Mouse (Mus musculus): ENCODE results near the gene Tsen2. TPM values are rescaled to one million over a fixed set of nuclear protein-coding genes. Genes with fewer than 3 reads are reported as not detected.

The Tsen2 gene
- polyA plus RNA-seq, 1 experiment from 2014 or later, result 32.9 TPM

DNA sequence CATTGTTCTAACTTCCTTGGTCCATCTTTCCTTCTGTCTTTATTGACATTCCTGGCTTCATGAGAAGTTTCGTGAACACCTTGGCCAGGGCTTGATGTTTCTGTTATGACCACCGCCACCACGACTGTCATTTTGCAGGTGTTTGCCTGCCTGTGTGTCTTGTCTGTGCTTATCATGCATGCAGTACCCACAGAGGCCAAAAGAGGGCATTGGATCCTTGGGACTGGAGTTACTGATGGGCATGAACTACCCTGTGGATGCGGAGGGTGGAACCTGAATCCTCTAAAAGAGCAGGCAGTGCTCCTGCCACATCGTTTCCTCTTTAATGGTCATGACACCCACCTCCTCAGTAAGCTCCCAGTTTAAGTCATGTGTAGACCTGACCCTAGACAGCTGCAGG lies 1.8 kb downstream of the Tsen2 start:
- no peak for ATAC-seq
- Histone ChIP-seq H3K4me1 (replicated peaks) (peaks cover 15% of the 10 kb centered on the region), H3K36me3 (peaks cover 32% of the 10 kb centered on the region), H3K4me2 (replicated peaks) (no peak overlapping the region), H3K27me3 (no peaks in the 10 kb centered on the region), H3K27ac (no peak overlapping the region), H3K9ac (replicated peaks) (no peak overlapping the region), H3K4me3 (replicated peaks) (no peak overlapping the region), H3K9me3 (no peaks in the 10 kb centered on the region)
- WGBS, result 82% methylated on average over 5 of the region's 5 CpGs

- no peaks in the 10 kb centered on the region for H3K27me3 ChIP-seq
- no peak overlapping the region for H3K27ac ChIP-seq
- H3K9ac ChIP-seq (replicated peaks), result no peak overlapping the region
- H3K4me2 ChIP-seq (replicated peaks), result no peak overlapping the region
- H3K4me3 ChIP-seq (replicated peaks), result no peak overlapping the region
- H3K4me1 ChIP-seq (replicated peaks), result no peaks in the 10 kb centered on the region
- WGBS, result 83% methylated on average over 5 of the region's 5 CpGs
- ATAC-seq, result no peak
- H3K36me3 ChIP-seq, result peaks cover 86% of the 10 kb centered on the region
- no peaks in the 10 kb centered on the region for H3K9me3 ChIP-seq
These were observed 11.0 kb downstream of the Tsen2 start for GRCm38 (mm10) chr6:115555485-115555884.

DNA sequence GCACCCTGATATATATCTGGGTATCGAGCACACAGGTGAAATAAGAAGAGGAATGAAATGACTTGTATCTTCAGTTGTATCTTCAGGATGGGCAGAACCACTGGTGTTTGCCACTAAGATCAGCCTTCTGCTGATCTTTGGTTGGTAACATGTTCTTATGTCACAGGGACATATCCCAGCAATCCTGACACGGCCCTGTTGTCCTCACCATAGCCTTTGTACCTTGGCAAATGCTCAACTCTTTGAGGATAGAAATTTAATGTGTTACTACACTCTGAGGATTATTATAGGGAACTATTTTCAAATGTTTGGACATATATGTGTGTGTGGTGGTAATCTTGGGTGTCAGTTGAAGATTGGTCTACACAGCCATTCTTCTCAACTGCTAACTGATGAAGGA lies 13.7 kb downstream of the Tsen2 start:
- no peak overlapping the region for H3K4me3 ChIP-seq (replicated peaks)
- ATAC-seq, result no peak
- peaks cover 87% of the 10 kb centered on the region for H3K36me3 ChIP-seq
- H3K27me3 ChIP-seq, result no peaks in the 10 kb centered on the region
- no peak overlapping the region for H3K4me2 ChIP-seq (replicated peaks)
- H3K9me3 ChIP-seq, result no peaks in the 10 kb centered on the region
- H3K4me1 ChIP-seq (replicated peaks), result no peaks in the 10 kb centered on the region
- no peak overlapping the region for H3K9ac ChIP-seq (replicated peaks)
- H3K27ac ChIP-seq, result no peak overlapping the region
- WGBS, result 96% methylated on average over 2 of the region's 2 CpGs

DNA sequence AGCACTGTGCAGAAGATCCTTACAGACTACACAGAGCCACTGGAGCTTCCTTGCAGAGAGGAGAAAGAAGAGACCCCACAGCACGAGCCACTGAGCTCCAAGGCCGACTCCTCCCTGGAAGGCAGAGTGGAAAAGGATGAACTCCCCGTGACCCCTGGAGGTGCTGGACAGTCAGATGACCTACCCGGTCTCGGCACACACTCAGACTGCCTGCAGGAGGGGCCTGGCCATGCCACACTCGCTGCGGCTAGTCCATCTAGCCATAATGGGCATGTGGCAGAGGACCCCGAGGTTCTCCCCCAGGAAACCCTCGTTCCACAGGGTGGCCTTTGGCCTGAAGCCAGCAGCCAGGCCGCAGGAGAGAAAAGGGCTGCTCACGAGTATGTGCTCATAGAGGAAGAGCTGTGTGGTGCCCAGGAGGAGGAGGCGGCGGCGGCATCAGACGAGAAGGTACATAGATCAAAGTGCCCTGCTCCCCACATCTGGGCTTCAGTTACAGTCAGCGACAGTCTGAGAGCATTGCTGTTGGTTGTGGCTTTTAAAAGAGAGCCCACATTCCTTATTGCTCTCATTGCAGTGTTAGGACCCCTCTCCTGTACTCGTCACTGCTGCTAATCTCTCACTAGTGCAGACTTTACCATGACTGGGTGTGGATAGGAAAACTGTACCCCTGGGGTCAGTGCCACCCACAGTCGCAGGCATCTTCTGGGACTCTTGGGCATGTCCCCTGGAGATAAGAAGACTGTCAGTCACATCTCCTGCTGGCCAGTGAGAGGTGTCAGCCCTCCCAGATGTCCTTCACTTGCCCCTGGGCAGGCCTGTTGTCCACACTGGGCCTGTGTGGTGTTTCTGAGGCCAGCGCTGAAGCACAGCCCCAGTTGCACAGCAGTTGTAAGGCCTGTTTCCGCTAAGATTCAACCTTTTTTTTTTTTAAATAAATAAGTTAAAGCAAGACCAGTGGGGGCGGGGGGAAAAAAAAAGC lies 15.5 kb downstream of the Tsen2 start:
- H3K4me2 ChIP-seq (replicated peaks), result no peak overlapping the region
- peaks cover 85% of the 10 kb centered on the region for H3K36me3 ChIP-seq
- H3K27ac ChIP-seq, result no peak overlapping the region
- no peaks in the 10 kb centered on the region for H3K9me3 ChIP-seq
- no peak for ATAC-seq
- no peak overlapping the region for H3K9ac ChIP-seq (replicated peaks)
- no peaks in the 10 kb centered on the region for H3K27me3 ChIP-seq
- no peak overlapping the region for H3K4me3 ChIP-seq (replicated peaks)
- no peaks in the 10 kb centered on the region for H3K4me1 ChIP-seq (replicated peaks)
- 90% methylated on average over 21 of the region's 21 CpGs for WGBS

GRCm38 (mm10) chr6:115565479-115566045 lies 21.1 kb downstream of the Tsen2 start:
- no peak for ATAC-seq

GRCm38 (mm10) chr6:115574171-115574570 lies 29.7 kb downstream of the Tsen2 start:
- ATAC-seq, result no peak

More at GRCm38 (mm10) chr6:115565479-115566045, 21.1 kb downstream of the Tsen2 start:
- 91% methylated on average over 6 of the region's 6 CpGs for WGBS
- no peak overlapping the region for H3K27ac ChIP-seq
- no peaks in the 10 kb centered on the region for H3K9me3 ChIP-seq
- H3K36me3 ChIP-seq, result peaks cover 92% of the 10 kb centered on the region
- H3K4me1 ChIP-seq (replicated peaks), result no peaks in the 10 kb centered on the region
- no peak overlapping the region for H3K4me2 ChIP-seq (replicated peaks)
- H3K4me3 ChIP-seq (replicated peaks), result no peak overlapping the region
- no peak overlapping the region for H3K9ac ChIP-seq (replicated peaks)
- no peaks in the 10 kb centered on the region for H3K27me3 ChIP-seq

DNA sequence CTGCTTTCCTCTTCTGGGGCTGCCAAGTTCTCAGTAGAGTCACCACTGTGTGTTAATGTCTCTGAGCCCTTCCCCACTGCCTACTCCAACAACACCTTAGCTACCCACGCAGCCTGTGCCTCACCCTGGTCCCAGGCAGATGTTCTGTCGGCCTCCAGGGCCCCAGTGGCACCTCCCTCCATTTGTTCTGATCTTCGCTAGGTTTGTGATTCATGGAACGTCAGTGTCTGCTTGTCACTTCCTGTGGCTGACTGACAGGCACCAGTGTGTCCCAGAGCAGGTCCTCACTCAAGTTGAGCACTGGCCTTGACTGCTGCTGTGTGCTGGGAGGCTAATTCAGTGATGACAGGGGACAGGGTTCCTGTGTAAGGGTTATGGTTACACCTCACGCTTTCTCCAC lies 32.9 kb downstream of the Tsen2 start:
- Histone ChIP-seq H3K4me1 (replicated peaks) (no peaks in the 10 kb centered on the region), H3K4me2 (replicated peaks) (no peak overlapping the region), H3K27ac (no peak overlapping the region), H3K9ac (replicated peaks) (no peak overlapping the region), H3K4me3 (replicated peaks) (no peak overlapping the region), H3K9me3 (no peaks in the 10 kb centered on the region), H3K27me3 (no peaks in the 10 kb centered on the region), H3K36me3 (peaks cover 79% of the 10 kb centered on the region)
- WGBS, result 86% methylated on average over 5 of the region's 5 CpGs
- no peak for ATAC-seq

More at GRCm38 (mm10) chr6:115574171-115574570, 29.7 kb downstream of the Tsen2 start:
- 92% methylated on average over 7 of the region's 7 CpGs for WGBS
- Histone ChIP-seq H3K36me3 (peaks cover 80% of the 10 kb centered on the region), H3K9ac (replicated peaks) (no peak overlapping the region), H3K27ac (no peak overlapping the region), H3K27me3 (no peaks in the 10 kb centered on the region), H3K4me2 (replicated peaks) (no peak overlapping the region), H3K4me3 (replicated peaks) (no peak overlapping the region), H3K9me3 (no peaks in the 10 kb centered on the region), H3K4me1 (replicated peaks) (no peaks in the 10 kb centered on the region)

DNA sequence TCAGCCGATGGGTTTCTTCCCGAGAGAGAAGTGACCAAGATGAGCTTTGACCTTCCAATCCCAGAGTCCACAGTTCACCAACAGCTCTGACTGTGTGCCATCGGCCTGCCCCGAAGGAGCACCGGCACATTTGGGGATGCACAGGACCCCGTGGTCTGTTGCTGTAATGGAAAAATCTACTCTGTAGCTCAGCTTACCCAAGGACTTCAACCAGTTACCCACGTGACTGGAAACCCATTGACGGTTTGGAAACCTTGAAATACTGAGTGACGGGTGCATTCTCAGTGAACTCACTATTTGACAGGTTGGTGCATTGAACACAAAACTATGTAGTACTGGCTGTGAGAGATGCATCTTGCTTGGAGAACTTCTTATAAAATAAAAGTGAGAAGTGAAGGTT lies 33.5 kb downstream of the Tsen2 start:
- H3K4me3 ChIP-seq (replicated peaks), result no peak overlapping the region
- H3K27me3 ChIP-seq, result no peaks in the 10 kb centered on the region
- no peak overlapping the region for H3K9ac ChIP-seq (replicated peaks)
- no peaks in the 10 kb centered on the region for H3K9me3 ChIP-seq
- no peaks in the 10 kb centered on the region for H3K4me1 ChIP-seq (replicated peaks)
- H3K27ac ChIP-seq, result no peak overlapping the region
- peaks cover 76% of the 10 kb centered on the region for H3K36me3 ChIP-seq
- 88% methylated on average over 9 of the region's 9 CpGs for WGBS
- H3K4me2 ChIP-seq (replicated peaks), result no peak overlapping the region
- no peak for ATAC-seq

- Histone ChIP-seq H3K4me3 (replicated peaks) (no peak overlapping the region), H3K4me2 (replicated peaks) (no peak overlapping the region), H3K27me3 (no peaks in the 10 kb centered on the region), H3K9ac (replicated peaks) (no peak overlapping the region), H3K4me1 (replicated peaks) (no peaks in the 10 kb centered on the region), H3K9me3 (no peaks in the 10 kb centered on the region), H3K27ac (no peak overlapping the region), H3K36me3 (peaks cover 56% of the 10 kb centered on the region)
- no peak for ATAC-seq
- whole genome bisulfite sequencing, result 88% methylated on average over 3 of the region's 3 CpGs
These were observed 36.3 kb downstream of the Tsen2 start for GRCm38 (mm10) chr6:115580810-115581209.

- no peak overlapping the region for H3K4me3 ChIP-seq (replicated peaks)
- H3K4me1 ChIP-seq (replicated peaks), result no peaks in the 10 kb centered on the region
- 76% methylated on average over 10 of the region's 10 CpGs for WGBS
- H3K9ac ChIP-seq (replicated peaks), result no peak overlapping the region
- H3K4me2 ChIP-seq (replicated peaks), result no peak overlapping the region
- no peak overlapping the region for H3K27ac ChIP-seq
- no peak for ATAC-seq
- peaks cover 39% of the 10 kb centered on the region for H3K36me3 ChIP-seq
- H3K27me3 ChIP-seq, result no peaks in the 10 kb centered on the region
- no peaks in the 10 kb centered on the region for H3K9me3 ChIP-seq
These were observed 38.1 kb downstream of the Tsen2 start for GRCm38 (mm10) chr6:115582328-115583115.

DNA sequence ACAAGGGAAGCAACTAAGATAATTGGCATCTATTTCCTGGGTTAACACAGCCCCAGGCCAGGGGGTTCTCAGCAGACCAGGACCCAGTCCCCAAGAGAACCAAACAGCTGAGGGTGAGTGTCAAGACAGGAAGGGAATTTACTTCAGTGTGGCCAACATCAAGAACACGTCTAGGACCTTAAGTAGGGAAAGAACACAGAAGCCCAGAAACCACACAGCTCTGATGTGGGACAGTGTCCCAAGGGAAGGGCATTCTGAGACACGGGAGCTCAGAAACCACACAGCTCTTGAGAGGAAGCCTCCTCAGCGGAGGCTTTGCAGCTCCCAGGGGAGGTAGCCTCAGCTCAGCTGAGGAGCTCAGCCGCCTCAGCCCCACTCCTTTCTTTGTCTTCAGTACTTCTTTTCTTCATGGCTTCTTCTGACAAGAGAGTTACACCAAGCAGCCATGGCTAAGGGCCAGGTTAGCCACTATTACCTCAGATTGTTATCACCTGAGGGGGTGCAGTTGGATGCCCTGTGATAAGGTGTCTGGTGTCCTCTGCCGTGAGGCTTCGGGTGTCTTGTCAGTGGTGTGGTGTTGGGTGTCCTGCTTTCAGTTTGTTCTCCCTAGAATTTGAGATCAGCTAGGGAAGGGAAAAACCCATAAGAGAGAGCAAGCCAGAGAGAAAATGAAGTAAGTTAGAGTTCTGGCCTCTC lies 39.1 kb downstream of the Tsen2 start:
- Histone ChIP-seq H3K4me2 (replicated peaks) (no peak overlapping the region), H3K27ac (no peak overlapping the region), H3K4me3 (replicated peaks) (no peak overlapping the region), H3K9ac (replicated peaks) (no peak overlapping the region), H3K4me1 (replicated peaks) (no peaks in the 10 kb centered on the region), H3K27me3 (no peaks in the 10 kb centered on the region), H3K9me3 (no peaks in the 10 kb centered on the region), H3K36me3 (peaks cover 29% of the 10 kb centered on the region)
- ATAC-seq, result no peak
- WGBS, result 86% methylated on average over 6 of the region's 6 CpGs

All from midbrain, embryonic 13.5 days (tissue).